Mouse (Mus musculus) midbrain, embryonic 14.5 days (tissue): ENCODE measurements at regions not wholly inside any gene's neighbourhood (a gene's known extent, or its start where the extent isn't known, plus 50 kb on each side); places are given as distances from the start of the nearest gene placed in this dataset.
"Not testable (repeated sequence)": the region's sequence is repeated elsewhere in the genome, so short reads cannot be mapped to it uniquely, and the experiment has no call there.

Source experiments
- ATAC-seq: fragments of 200-750 bp; cut with Nextera tagmentation; 2 replicates; pipeline ENCODE4 v1.8.0; 2017; ENCODE audit warnings: moderate number of reproducible peaks, moderate library complexity; ENCODE audit not compliant: low FRiP score, low TSS enrichment
- DNase-seq: peaks from one replicate; pipeline ENCODE4 v3.0.0-alpha.2; 2015
- H3K27ac ChIP-seq: fragments of 300-500 bp; sonication (generic); replicated peaks from 2 replicates; pipeline ENCODE4 v1.5.1; 2014; ENCODE audit warnings: mild to moderate bottlenecking, low read depth, low read length, moderate library complexity
- H3K27me3 ChIP-seq: fragments of 300-500 bp; sonication (generic); 2 replicates; pipeline ENCODE4 v1.6.1; 2014; ENCODE audit warnings: low read length, control low read depth, mixed read lengths; ENCODE audit not compliant: control insufficient read depth, insufficient read depth
- H3K36me3 ChIP-seq: fragments of 300-500 bp; sonication (generic); 2 replicates; pipeline ENCODE4 v1.6.1; 2014; ENCODE audit warnings: low read length, control low read depth; ENCODE audit not compliant: control insufficient read depth, insufficient read depth
- H3K4me1 ChIP-seq: fragments of 300-500 bp; sonication (generic); 2 replicates; pipeline ENCODE4 v1.6.1; 2014; ENCODE audit warnings: mild to moderate bottlenecking, antibody characterized with exemption, low read length, control low read depth; ENCODE audit not compliant: control insufficient read depth, insufficient read depth
- H3K4me2 ChIP-seq: fragments of 300-500 bp; sonication (generic); 2 replicates; pipeline ENCODE4 v1.6.1; 2014; ENCODE audit warnings: mild to moderate bottlenecking, low read length, moderate library complexity
- H3K4me3 ChIP-seq: fragments of 300-500 bp; sonication (generic); replicated peaks from 2 replicates; pipeline ENCODE4 v1.5.1; 2014; ENCODE audit warnings: low read depth, low read length
- H3K9ac ChIP-seq: fragments of 300-500 bp; sonication (generic); replicated peaks from 2 replicates; pipeline ENCODE4 v1.6.1; 2014; ENCODE audit warnings: mild to moderate bottlenecking, low read length, moderate library complexity
- H3K9me3 ChIP-seq: fragments of 300-500 bp; sonication (generic); 2 replicates; pipeline ENCODE4 v1.6.1; 2016; ENCODE audit warnings: low read length, control low read depth, mixed read lengths; ENCODE audit not compliant: control insufficient read depth
- whole genome bisulfite sequencing: fragments of 180-500 bp; shearing (Covaris S2); extraction: QIAGEN DNeasy Blood & Tissue Kit; methylation state at CpG from one replicate; pipeline ENCODE4 v1.1.7; 2014; 5-methylcytosine and 5-hydroxymethylcytosine counted together

DNA sequence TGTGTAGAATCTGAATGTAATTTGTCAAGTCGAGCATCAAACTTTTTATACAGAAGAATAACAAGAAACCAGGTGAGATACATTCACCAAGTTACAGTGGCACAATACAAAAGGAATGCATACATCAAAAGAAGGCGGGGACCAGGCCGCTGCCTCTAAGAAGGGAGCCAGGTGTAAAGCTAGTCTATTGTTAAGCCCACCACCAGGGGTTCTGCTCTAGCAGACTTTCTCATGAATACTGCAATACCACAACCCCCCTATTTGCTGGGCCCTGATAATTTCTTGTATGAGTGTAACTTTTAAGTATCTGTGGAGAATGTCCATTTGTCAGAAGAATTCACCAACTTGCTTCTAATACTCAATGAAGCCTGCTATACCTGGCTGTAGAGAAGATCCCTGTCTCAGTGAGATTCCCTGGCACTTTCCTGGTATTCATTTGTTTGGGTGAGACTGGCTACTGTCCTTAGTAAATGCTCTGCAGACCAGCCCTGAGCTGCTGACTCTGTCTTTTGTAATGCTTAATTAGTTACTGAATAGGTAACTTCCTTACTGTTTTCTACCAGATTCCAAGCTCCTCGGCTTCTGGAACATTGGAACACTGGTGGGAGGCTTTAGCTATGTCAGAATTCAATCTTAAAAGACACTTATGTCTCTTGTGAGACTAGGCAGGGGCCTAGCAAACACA is 335.7 kb downstream of the Tbl1xr1 start:
- not testable (repeated sequence) for H3K4me3 ChIP-seq, H3K4me1 ChIP-seq, H3K4me2 ChIP-seq, H3K36me3 ChIP-seq, DNase-seq, H3K27me3 ChIP-seq, H3K9me3 ChIP-seq, ATAC-seq, H3K9ac ChIP-seq, H3K27ac ChIP-seq
- 74% methylated on average over 4 of the region's 4 CpGs for WGBS

DNA sequence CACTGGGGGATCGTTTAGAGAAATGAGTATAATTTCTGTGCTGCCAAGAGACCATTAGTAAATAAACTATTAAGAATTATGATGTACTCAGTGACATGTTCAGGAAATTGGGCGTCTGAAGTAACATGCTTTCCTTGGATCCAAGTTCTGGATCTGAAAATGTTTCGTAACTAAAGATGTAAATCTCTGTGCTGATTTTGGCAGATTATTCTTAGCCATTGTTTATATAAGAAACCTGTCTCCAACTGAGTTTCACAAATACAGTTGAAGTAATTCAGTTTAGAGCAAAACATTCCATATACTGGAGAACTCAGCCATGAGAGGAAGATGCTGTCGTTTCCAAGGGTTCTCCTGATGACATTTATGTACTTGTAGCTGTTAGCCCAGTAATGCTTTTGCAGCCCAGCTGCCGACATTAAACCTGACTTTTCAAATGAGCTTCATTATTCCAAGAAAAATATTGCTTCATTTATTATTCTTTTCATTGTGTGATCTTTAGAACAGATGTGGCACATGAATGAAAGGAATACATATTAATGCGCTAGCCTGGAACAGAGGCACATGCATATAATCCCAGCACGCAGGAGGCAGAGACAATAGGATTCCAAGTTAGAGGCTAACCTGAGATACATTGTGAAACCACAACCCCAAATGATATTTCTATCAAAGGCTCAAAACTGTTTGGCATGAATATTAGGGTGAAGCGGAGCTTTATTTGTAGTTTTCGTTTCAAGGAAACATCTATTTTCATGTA is 361.8 kb downstream of the Tbl1xr1 start:
- Histone ChIP-seq H3K36me3 (no peaks in the 10 kb centered on the region), H3K4me1 (no peaks in the 10 kb centered on the region), H3K4me2 (no peak overlapping the region), H3K27me3 (no peaks in the 10 kb centered on the region), H3K9me3 (no peaks in the 10 kb centered on the region), H3K4me3 (no peak overlapping the region), H3K27ac (no peak overlapping the region), H3K9ac (no peak overlapping the region)
- DNase-seq (peak; percentile 24), ATAC-seq (peak; percentile 64; the same call in 1 of the 2 replicates)
- WGBS = 60% methylated on average over 9 of the region's 9 CpGs

DNA sequence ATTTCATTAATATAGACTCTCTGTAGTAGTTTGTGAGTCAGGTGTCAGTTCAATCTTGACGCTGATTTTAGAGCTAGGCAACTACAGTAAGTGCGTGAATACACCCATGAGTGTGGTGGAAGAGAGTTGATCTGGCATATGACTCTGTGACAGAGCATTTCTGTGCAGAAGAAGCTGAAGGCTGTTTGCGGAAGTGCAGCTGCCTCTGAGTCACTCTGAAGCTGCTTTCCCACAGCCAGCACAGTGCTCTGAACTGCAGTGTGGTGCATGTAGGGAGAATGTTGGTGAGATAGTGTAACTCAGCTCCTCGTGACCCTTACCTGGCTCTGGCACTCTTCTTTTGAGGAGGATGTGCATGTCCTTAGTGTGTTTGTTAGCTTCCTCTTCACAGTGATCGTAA is 394.1 kb downstream of the Tbl1xr1 start:
- H3K4me1 ChIP-seq = no peaks in the 10 kb centered on the region
- no peaks in the 10 kb centered on the region for H3K36me3 ChIP-seq
- H3K27me3 ChIP-seq = no peaks in the 10 kb centered on the region
- no peaks in the 10 kb centered on the region for H3K9me3 ChIP-seq
- no peak overlapping the region for H3K4me2 ChIP-seq
- H3K9ac ChIP-seq = no peak overlapping the region
- no peak for DNase-seq
- H3K27ac ChIP-seq = no peak overlapping the region
- 96% methylated on average over 5 of the region's 5 CpGs for WGBS
- no peak overlapping the region for H3K4me3 ChIP-seq
- ATAC-seq = no peak

DNA sequence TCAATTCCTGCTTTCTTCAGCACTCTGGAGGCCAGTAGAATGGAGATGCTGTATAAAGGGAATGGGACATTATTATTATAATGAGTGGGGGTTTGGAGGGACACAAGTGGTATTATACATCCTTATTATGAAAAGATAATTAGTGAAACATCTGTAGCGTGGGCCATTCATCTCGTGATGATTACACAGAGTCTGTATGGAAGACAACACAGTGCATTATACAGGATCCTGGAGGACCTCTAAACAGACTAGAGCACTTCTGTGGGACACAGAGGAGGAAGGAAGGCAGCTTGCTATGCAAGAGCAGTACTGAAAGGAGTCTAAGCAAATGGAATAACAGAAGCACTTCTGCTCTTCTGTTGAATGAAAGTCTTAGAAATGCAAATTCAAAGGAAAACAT is 416.1 kb downstream of the Tbl1xr1 start:
- H3K4me2 ChIP-seq = no peak overlapping the region
- ATAC-seq (no peak), DNase-seq (no peak)
- no peaks in the 10 kb centered on the region for H3K4me1 ChIP-seq
- 58% methylated on average over 2 of the region's 2 CpGs for WGBS
- no peak overlapping the region for H3K27ac ChIP-seq
- H3K4me3 ChIP-seq = no peak overlapping the region
- no peak overlapping the region for H3K9ac ChIP-seq
- H3K36me3 ChIP-seq = no peaks in the 10 kb centered on the region
- H3K9me3 ChIP-seq = no peaks in the 10 kb centered on the region
- no peaks in the 10 kb centered on the region for H3K27me3 ChIP-seq
